Mouse (Mus musculus): ENCODE measurements around the gene Gm21970. TPM values are rescaled to one million over a fixed set of nuclear protein-coding genes. Genes with fewer than 3 reads are reported as not detected.

Gm21970 gene
- not detected in 2 replicates for polyA plus RNA-seq (2015; fragmentation: Nextera tagmentation; extraction: Ambion mirVana)

DNA sequence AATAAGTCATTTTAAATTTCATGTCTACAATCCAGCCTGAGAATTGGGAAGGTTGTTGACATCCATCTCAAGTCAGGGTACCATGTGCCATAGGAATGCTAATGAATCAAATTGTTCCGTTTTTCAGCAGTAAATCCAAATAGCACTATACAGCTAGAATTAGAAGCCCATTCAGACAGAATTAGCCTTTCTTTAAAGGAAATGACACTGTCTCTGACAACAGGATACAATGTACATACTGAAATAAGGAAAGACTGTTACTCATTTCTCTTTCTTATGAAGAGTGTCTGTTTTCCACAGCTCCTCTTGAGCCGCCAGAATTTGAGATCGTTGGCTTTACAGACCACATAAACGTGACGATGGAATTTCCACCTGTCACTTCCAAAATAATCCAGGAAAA lies at the start of gene Gm21970:
Gene Gm21970, plus strand, starts transcription at position 301 of the 400 bp plus-strand sequence.
- 84% methylated on average over 5 of the region's 5 CpGs for WGBS
- Histone ChIP-seq H3K27me3 (replicated peaks) (no peaks in the 10 kb centered on the region), H3K4me3 (no peak within 1 kb of the TSS), H3K4me1 (no peaks in the 10 kb centered on the region), H3K9me3 (no peaks in the 10 kb centered on the region), H3K9ac (no peak within 1 kb of the TSS), H3K36me3 (replicated peaks) (peaks cover 31% of the 10 kb centered on the region; the same call in 1 of the 2 replicates), H3K4me2 (no peak within 1 kb of the TSS), H3K27ac (no peak within 1 kb of the TSS)
- ATAC-seq (replicated peaks) = no peak

GRCm38 (mm10) chr16:91346491-91346890 lies 45.0 kb upstream of the Gm21970 start:
- H3K9ac ChIP-seq = no peak overlapping the region

GRCm38 (mm10) chr16:91347491-91348263 lies 43.8 kb upstream of the Gm21970 start:
- Histone ChIP-seq H3K9me3 (no peaks in the 10 kb centered on the region), H3K36me3 (replicated peaks) (no peaks in the 10 kb centered on the region), H3K27me3 (replicated peaks) (peaks cover 15% of the 10 kb centered on the region), H3K4me2 (peak overlapping the region; percentile 19), H3K4me1 (peaks cover 11% of the 10 kb centered on the region), H3K4me3 (no peak overlapping the region), H3K9ac (no peak overlapping the region), H3K27ac (no peak overlapping the region)
- 52% methylated on average over 20 of the region's 20 CpGs for WGBS
- no peak for ATAC-seq (replicated peaks)

More at GRCm38 (mm10) chr16:91346491-91346890, 45.0 kb upstream of the Gm21970 start:
- H3K9me3 ChIP-seq = no peaks in the 10 kb centered on the region
- H3K4me3 ChIP-seq = no peak overlapping the region
- H3K27me3 ChIP-seq (replicated peaks) = peaks cover 10% of the 10 kb centered on the region
- no peaks in the 10 kb centered on the region for H3K36me3 ChIP-seq (replicated peaks)
- ATAC-seq (replicated peaks) = no peak
- 73% methylated on average over 9 of the region's 9 CpGs for WGBS
- peaks cover 9% of the 10 kb centered on the region for H3K4me1 ChIP-seq
- H3K4me2 ChIP-seq = no peak overlapping the region
- no peak overlapping the region for H3K27ac ChIP-seq

GRCm38 (mm10) chr16:91348264-91348565 lies 43.3 kb upstream of the Gm21970 start:
- no peaks in the 10 kb centered on the region for H3K36me3 ChIP-seq (replicated peaks)
- H3K9me3 ChIP-seq = no peaks in the 10 kb centered on the region
- no peak overlapping the region for H3K27ac ChIP-seq
- H3K4me2 ChIP-seq = peak overlapping the region; percentile 19
- H3K9ac ChIP-seq = no peak overlapping the region
- H3K4me3 ChIP-seq = no peak overlapping the region
- ATAC-seq (replicated peaks) = no peak
- WGBS = 27% methylated on average over 14 of the region's 14 CpGs
- peaks cover 11% of the 10 kb centered on the region for H3K4me1 ChIP-seq
- peaks cover 21% of the 10 kb centered on the region for H3K27me3 ChIP-seq (replicated peaks)

- Histone ChIP-seq H3K9ac (no peak overlapping the region), H3K27ac (no peak overlapping the region), H3K9me3 (no peaks in the 10 kb centered on the region), H3K27me3 (replicated peaks) (peaks cover 22% of the 10 kb centered on the region), H3K36me3 (replicated peaks) (no peaks in the 10 kb centered on the region), H3K4me2 (peak overlapping the region; percentile 19), H3K4me1 (peaks cover 11% of the 10 kb centered on the region), H3K4me3 (no peak overlapping the region)
- no peak for ATAC-seq (replicated peaks)
- 57% methylated on average over 28 of the region's 28 CpGs for WGBS
Observed at GRCm38 (mm10) chr16:91348588-91349330, 42.8 kb upstream of the Gm21970 start.

DNA sequence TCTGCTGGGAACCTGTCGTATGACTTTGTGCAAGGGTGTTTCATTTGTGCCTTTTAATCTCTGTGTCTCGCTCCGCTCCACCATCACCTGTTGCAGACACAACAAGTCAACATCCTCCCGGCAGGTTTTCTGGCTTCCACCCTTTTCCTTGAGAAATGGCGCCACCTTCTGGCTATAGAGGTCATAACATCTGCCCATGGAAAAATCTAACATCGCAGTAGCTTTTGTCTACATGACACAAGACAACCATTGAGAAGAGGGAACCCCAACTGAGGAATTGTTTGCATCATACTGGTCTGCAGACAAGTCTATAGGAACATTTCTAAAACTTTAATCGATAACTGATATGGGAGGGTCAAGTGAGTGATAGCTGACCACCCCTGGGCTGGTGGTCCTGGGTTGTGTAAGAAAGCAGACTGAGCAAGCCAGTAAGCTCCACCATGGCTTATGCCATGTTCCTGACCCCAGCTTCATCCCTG lies 39.4 kb upstream of the Gm21970 start:
- 2% methylated on average over 7 of the region's 7 CpGs for WGBS
- H3K27ac ChIP-seq = no peak overlapping the region
- H3K4me1 ChIP-seq = peaks cover 11% of the 10 kb centered on the region
- H3K36me3 ChIP-seq (replicated peaks) = no peaks in the 10 kb centered on the region
- H3K9ac ChIP-seq = no peak overlapping the region
- ATAC-seq (replicated peaks) = peak; percentile 60
- H3K4me3 ChIP-seq = no peak overlapping the region
- H3K9me3 ChIP-seq = no peaks in the 10 kb centered on the region
- no peak overlapping the region for H3K4me2 ChIP-seq
- H3K27me3 ChIP-seq (replicated peaks) = peaks cover 17% of the 10 kb centered on the region

DNA sequence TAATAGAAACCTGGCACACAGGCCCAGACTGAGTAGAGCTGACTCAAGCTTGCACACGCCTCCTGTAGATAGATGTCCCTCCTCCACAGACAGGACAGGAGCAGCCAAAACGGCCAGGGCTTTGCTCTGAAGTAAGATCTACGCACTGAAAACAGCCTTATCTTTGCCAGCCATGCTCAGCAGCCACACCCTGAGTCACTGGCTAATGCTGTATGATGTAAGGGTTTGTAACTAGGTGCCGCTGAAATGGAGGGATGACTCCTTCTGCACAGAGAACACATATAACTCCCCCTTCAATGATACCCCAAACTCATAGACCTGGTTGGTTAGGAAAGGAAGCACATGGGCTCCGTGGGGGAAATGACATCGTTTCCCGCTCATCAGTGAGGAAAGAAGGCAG lies 38.8 kb upstream of the Gm21970 start:
- H3K27me3 ChIP-seq (replicated peaks) = peaks cover 17% of the 10 kb centered on the region

DNA sequence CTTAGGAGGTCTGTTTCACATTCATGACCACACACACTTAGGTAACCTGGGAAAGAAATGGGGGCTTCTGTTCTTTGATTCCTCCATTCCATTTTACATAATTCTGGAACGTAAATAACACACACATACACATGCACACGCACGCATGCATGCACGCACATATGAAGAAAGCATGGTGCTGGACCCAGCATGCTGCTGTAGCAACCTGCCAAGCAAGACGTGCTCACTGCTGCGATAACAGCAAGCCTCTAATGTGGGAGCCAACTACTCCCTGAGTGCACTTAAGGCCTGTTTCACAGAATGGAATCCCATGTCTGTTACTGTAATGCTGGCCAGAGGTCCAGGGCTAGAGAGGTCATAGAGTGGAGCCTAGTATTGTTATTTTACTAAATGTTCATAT lies 38.3 kb upstream of the Gm21970 start:
- 84% methylated on average over 6 of the region's 6 CpGs for WGBS
- Histone ChIP-seq H3K9ac (no peak overlapping the region), H3K9me3 (no peaks in the 10 kb centered on the region), H3K4me2 (no peak overlapping the region), H3K36me3 (replicated peaks) (no peaks in the 10 kb centered on the region), H3K27ac (no peak overlapping the region), H3K4me1 (peaks cover 6% of the 10 kb centered on the region), H3K4me3 (no peak overlapping the region), H3K27me3 (replicated peaks) (peaks cover 17% of the 10 kb centered on the region)
- ATAC-seq (replicated peaks) = no peak

More for the DNA sequence above, 38.8 kb upstream of the Gm21970 start:
- 73% methylated on average over 7 of the region's 7 CpGs for WGBS
- Histone ChIP-seq H3K4me1 (peaks cover 10% of the 10 kb centered on the region), H3K9me3 (no peaks in the 10 kb centered on the region), H3K4me3 (no peak overlapping the region), H3K27ac (no peak overlapping the region), H3K9ac (no peak overlapping the region), H3K4me2 (no peak overlapping the region), H3K36me3 (replicated peaks) (no peaks in the 10 kb centered on the region)
- no peak for ATAC-seq (replicated peaks)

GRCm38 (mm10) chr16:91353638-91354037 lies 37.9 kb upstream of the Gm21970 start:
- WGBS = 81% methylated on average over 5 of the region's 5 CpGs

DNA sequence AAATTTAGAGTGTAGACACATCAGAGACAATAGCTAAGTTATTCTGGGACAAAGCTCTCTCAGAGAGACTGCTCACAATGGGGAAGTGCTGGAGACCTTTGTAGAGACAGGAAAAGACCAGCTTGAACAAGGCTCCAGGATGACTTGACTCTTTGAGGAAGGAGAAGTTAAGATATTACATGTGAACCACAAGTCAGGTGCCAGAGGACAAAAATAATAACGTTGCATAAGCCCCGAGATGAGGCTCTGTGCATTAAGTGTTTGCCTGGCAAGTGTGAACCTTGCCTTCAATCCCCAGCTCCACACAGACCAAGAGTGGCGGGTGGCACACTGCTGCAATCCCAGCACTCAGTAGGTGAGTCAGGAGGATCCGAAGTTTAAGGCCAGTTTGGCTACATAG lies 36.9 kb upstream of the Gm21970 start:
- H3K4me2 ChIP-seq = no peak overlapping the region
- peaks cover 2% of the 10 kb centered on the region; the same call in 1 of the 2 replicates for H3K4me1 ChIP-seq
- no peak overlapping the region for H3K27ac ChIP-seq
- WGBS = 76% methylated on average over 4 of the region's 4 CpGs
- ATAC-seq (replicated peaks) = no peak
- no peaks in the 10 kb centered on the region for H3K9me3 ChIP-seq
- H3K9ac ChIP-seq = no peak overlapping the region
- H3K4me3 ChIP-seq = no peak overlapping the region
- no peaks in the 10 kb centered on the region for H3K36me3 ChIP-seq (replicated peaks)
- H3K27me3 ChIP-seq (replicated peaks) = peaks cover 17% of the 10 kb centered on the region

More at GRCm38 (mm10) chr16:91353638-91354037, 37.9 kb upstream of the Gm21970 start:
- Histone ChIP-seq H3K4me3 (no peak overlapping the region), H3K9me3 (no peaks in the 10 kb centered on the region), H3K4me2 (no peak overlapping the region), H3K9ac (no peak overlapping the region), H3K36me3 (replicated peaks) (no peaks in the 10 kb centered on the region), H3K27me3 (replicated peaks) (peaks cover 17% of the 10 kb centered on the region), H3K4me1 (peaks cover 2% of the 10 kb centered on the region; the same call in 1 of the 2 replicates), H3K27ac (no peak overlapping the region)
- ATAC-seq (replicated peaks) = no peak

- no peak overlapping the region for H3K4me3 ChIP-seq
- no peaks in the 10 kb centered on the region for H3K9me3 ChIP-seq
- ATAC-seq (replicated peaks) = no peak
- H3K27ac ChIP-seq = no peak overlapping the region
- H3K4me2 ChIP-seq = no peak overlapping the region
- H3K27me3 ChIP-seq (replicated peaks) = peaks cover 17% of the 10 kb centered on the region
- H3K36me3 ChIP-seq (replicated peaks) = no peaks in the 10 kb centered on the region
- H3K9ac ChIP-seq = no peak overlapping the region
- H3K4me1 ChIP-seq = peaks cover 2% of the 10 kb centered on the region; the same call in 1 of the 2 replicates
- 72% methylated on average over 12 of the region's 12 CpGs for WGBS
Observed at GRCm38 (mm10) chr16:91355160-91355559, 36.4 kb upstream of the Gm21970 start.

- H3K27ac ChIP-seq = no peak overlapping the region
- 73% methylated on average over 10 of the region's 10 CpGs for WGBS
Observed at GRCm38 (mm10) chr16:91356760-91357525, 34.6 kb upstream of the Gm21970 start.

More at GRCm38 (mm10) chr16:91356760-91357525, 34.6 kb upstream of the Gm21970 start:
- no peak overlapping the region for H3K9ac ChIP-seq
- no peaks in the 10 kb centered on the region for H3K9me3 ChIP-seq
- H3K4me2 ChIP-seq = no peak overlapping the region
- ATAC-seq (replicated peaks) = no peak
- H3K27me3 ChIP-seq (replicated peaks) = peaks cover 12% of the 10 kb centered on the region
- no peaks in the 10 kb centered on the region for H3K36me3 ChIP-seq (replicated peaks)
- H3K4me3 ChIP-seq = no peak overlapping the region
- H3K4me1 ChIP-seq = peaks cover under 1% of the 10 kb centered on the region; the same call in 1 of the 2 replicates
